Mouse (Mus musculus) stomach, postnatal 0 days (tissue): ENCODE data around the gene Cfap97.

Source experiments
- CTCF ChIP-seq: IDR thresholded peaks from 2 replicates; pipeline ENCODE4 v1.5.1; 2016; ENCODE audit warnings: antibody characterized with exemption, low read depth, mild to moderate bottlenecking, moderate library complexity
- EP300 ChIP-seq: optimal IDR thresholded peaks from 2 replicates; pipeline ENCODE3; 2016; ENCODE audit warnings: antibody characterized with exemption

DNA sequence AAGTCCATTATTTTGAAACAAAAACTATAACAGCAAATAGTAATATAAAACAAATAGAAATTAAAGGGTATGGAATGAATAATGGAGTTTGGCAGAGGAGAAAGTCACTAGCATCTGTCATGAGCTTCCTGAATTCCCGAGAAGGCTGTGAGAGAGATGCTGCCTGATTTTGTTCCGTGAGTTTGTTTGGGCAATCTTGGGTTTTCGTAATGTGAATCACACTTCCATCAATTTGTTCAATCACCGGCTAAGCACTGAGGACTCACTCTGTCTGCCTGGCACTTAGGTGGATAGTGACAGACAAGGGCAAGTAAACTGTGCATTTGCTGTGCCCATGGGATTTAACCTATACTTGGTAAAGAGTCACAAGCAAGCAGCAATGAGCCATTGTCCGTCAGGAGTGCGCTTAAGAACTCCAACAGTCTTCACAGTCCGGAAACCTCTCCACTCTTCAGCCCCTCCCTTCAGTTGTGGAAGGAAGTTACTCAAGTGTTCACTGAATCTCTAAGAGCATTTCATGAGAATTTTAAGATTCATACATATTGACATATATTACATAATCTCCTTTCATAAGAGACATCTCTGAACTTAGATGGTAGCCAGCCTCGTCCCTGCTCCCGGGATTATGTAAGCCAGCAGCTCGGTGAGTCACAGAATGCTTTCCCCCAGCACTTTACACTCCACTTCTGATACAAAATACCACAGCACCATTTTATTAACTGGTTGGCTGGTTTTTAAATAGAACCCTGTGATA is 13.6 kb upstream of the Cfap97 start:
- no peak for TF ChIP-seq CTCF
- no peak for TF ChIP-seq EP300
